Mouse (Mus musculus): ENCODE measurements around the gene Zfp12. TPM values are rescaled to one million over a fixed set of nuclear protein-coding genes. Genes with fewer than 3 reads are reported as not detected.

Zfp12 gene
- polyA plus RNA-seq, 1 experiment from 2014 or later: 16.4 TPM

- H3K9ac ChIP-seq (ENCODE audit: low read depth, low read length): peak within 1 kb of the TSS; percentile 72
- H3K27ac ChIP-seq (ENCODE audit: low read depth, low read length): no peak within 1 kb of the TSS
- peak within 1 kb of the TSS; percentile 59 for H3K4me3 ChIP-seq (ENCODE audit: low read length)
- peaks cover 36% of the 10 kb centered on the region for H3K27me3 ChIP-seq (replicated peaks; ENCODE audit: control insufficient read depth, insufficient read depth, low read length)
- ATAC-seq: peak; percentile 53
- WGBS: under 1% methylated on average over 31 of the region's 38 CpGs
- H3K4me2 ChIP-seq (ENCODE audit: low read length): peak within 1 kb of the TSS; percentile 96
- H3K9me3 ChIP-seq (ENCODE audit: control insufficient read depth, low read length): no peaks in the 10 kb centered on the region
- peaks cover 10% of the 10 kb centered on the region for H3K4me1 ChIP-seq (ENCODE audit: control insufficient read depth, insufficient read depth, low read depth, low read length)
- H3K36me3 ChIP-seq (ENCODE audit: control insufficient read depth, insufficient read depth, low read length): no peaks in the 10 kb centered on the region
Observed at GRCm38 (mm10) chr5:143293404-143293803, 58.4 kb downstream of the Zfp12 start, which contains the start of gene Zfp853. Gene Zfp853, minus strand, starts transcription at chr5:143293623.

- Histone ChIP-seq H3K4me3 (ENCODE audit: low read length) (no peak overlapping the region), H3K27ac (ENCODE audit: low read depth, low read length) (no peak overlapping the region), H3K9ac (ENCODE audit: low read depth, low read length) (no peak overlapping the region), H3K4me2 (ENCODE audit: low read length) (no peak overlapping the region), H3K9me3 (ENCODE audit: control insufficient read depth, low read length) (no peaks in the 10 kb centered on the region), H3K27me3 (replicated peaks; ENCODE audit: control insufficient read depth, insufficient read depth, low read length) (peaks cover 23% of the 10 kb centered on the region), H3K36me3 (ENCODE audit: control insufficient read depth, insufficient read depth, low read length) (peaks cover 4% of the 10 kb centered on the region), H3K4me1 (ENCODE audit: control insufficient read depth, insufficient read depth, low read depth, low read length) (peaks cover 10% of the 10 kb centered on the region; the same call in 1 of the 2 replicates)
- no peak for ATAC-seq
- WGBS: 82% methylated on average over 3 of the region's 3 CpGs
Observed at GRCm38 (mm10) chr5:143294862-143295261, 59.9 kb downstream of the Zfp12 start.

- Histone ChIP-seq H3K9me3 (ENCODE audit: control insufficient read depth, low read length) (no peaks in the 10 kb centered on the region), H3K9ac (ENCODE audit: low read depth, low read length) (no peak overlapping the region), H3K4me3 (ENCODE audit: low read length) (no peak overlapping the region), H3K27me3 (replicated peaks; ENCODE audit: control insufficient read depth, insufficient read depth, low read length) (peaks cover 20% of the 10 kb centered on the region), H3K4me2 (ENCODE audit: low read length) (no peak overlapping the region), H3K4me1 (ENCODE audit: control insufficient read depth, insufficient read depth, low read depth, low read length) (peaks cover 10% of the 10 kb centered on the region; the same call in 1 of the 2 replicates), H3K27ac (ENCODE audit: low read depth, low read length) (no peak overlapping the region), H3K36me3 (ENCODE audit: control insufficient read depth, insufficient read depth, low read length) (peaks cover 6% of the 10 kb centered on the region)
- no peak for ATAC-seq
- whole genome bisulfite sequencing: 63% methylated on average over 2 of the region's 2 CpGs
Observed at GRCm38 (mm10) chr5:143295330-143295729, 60.4 kb downstream of the Zfp12 start.

- 93% methylated on average over 9 of the region's 9 CpGs for WGBS
- peaks cover 15% of the 10 kb centered on the region for H3K36me3 ChIP-seq (ENCODE audit: control insufficient read depth, insufficient read depth, low read length)
- ATAC-seq: no peak
Observed at GRCm38 (mm10) chr5:143297986-143298385, 63.0 kb downstream of the Zfp12 start.

GRCm38 (mm10) chr5:143298391-143298790 lies 63.4 kb downstream of the Zfp12 start:
- no peak overlapping the region for H3K9ac ChIP-seq (ENCODE audit: low read depth, low read length)
- H3K9me3 ChIP-seq (ENCODE audit: control insufficient read depth, low read length): no peaks in the 10 kb centered on the region
- no peak overlapping the region for H3K4me3 ChIP-seq (ENCODE audit: low read length)
- WGBS: 94% methylated on average over 7 of the region's 7 CpGs
- peaks cover 15% of the 10 kb centered on the region for H3K36me3 ChIP-seq (ENCODE audit: control insufficient read depth, insufficient read depth, low read length)
- peaks cover 6% of the 10 kb centered on the region for H3K27me3 ChIP-seq (replicated peaks; ENCODE audit: control insufficient read depth, insufficient read depth, low read length)
- ATAC-seq: no peak
- H3K4me2 ChIP-seq (ENCODE audit: low read length): no peak overlapping the region
- no peak overlapping the region for H3K27ac ChIP-seq (ENCODE audit: low read depth, low read length)
- H3K4me1 ChIP-seq (ENCODE audit: control insufficient read depth, insufficient read depth, low read depth, low read length): peaks cover 5% of the 10 kb centered on the region; the same call in 1 of the 2 replicates

More at GRCm38 (mm10) chr5:143297986-143298385, 63.0 kb downstream of the Zfp12 start:
- no peak overlapping the region for H3K4me2 ChIP-seq (ENCODE audit: low read length)
- H3K27ac ChIP-seq (ENCODE audit: low read depth, low read length): no peak overlapping the region
- no peaks in the 10 kb centered on the region for H3K9me3 ChIP-seq (ENCODE audit: control insufficient read depth, low read length)
- H3K4me1 ChIP-seq (ENCODE audit: control insufficient read depth, insufficient read depth, low read depth, low read length): peaks cover 8% of the 10 kb centered on the region; the same call in 1 of the 2 replicates
- H3K27me3 ChIP-seq (replicated peaks; ENCODE audit: control insufficient read depth, insufficient read depth, low read length): peaks cover 6% of the 10 kb centered on the region
- no peak overlapping the region for H3K9ac ChIP-seq (ENCODE audit: low read depth, low read length)
- no peak overlapping the region for H3K4me3 ChIP-seq (ENCODE audit: low read length)

Other genes with a start within 250 kb of the Zfp12 start
- 27.2 and 31.0 TPM in 2 replicates for gene Rnf216, start 122.2 kb upstream of the Zfp12 start, polyA plus RNA-seq (2015; fragmentation: Nextera tagmentation; extraction: Ambion mirVana)
- gene Olfr718-ps1, start 87.6 kb upstream of the Zfp12 start, polyA plus RNA-seq (2015; fragmentation: Nextera tagmentation; extraction: Ambion mirVana): 0.02 TPM in 1 of 2 replicates, not detected in the other
- 9.6 and 11.4 TPM in 2 replicates for gene Rbak, start 54.4 kb upstream of the Zfp12 start, polyA plus RNA-seq (2015; fragmentation: Nextera tagmentation; extraction: Ambion mirVana)
- gene Spdye4b, start 54.1 kb upstream of the Zfp12 start, polyA plus RNA-seq (2015; fragmentation: Nextera tagmentation; extraction: Ambion mirVana): not detected in 2 replicates
- gene Spdye4a, start 8.3 kb upstream of the Zfp12 start, polyA plus RNA-seq (2015; fragmentation: Nextera tagmentation; extraction: Ambion mirVana): not detected in 2 replicates
- 3.3 and 7.2 TPM in 2 replicates for gene Zfp316, start 34.9 kb downstream of the Zfp12 start, polyA plus RNA-seq (2015; fragmentation: Nextera tagmentation; extraction: Ambion mirVana)
- 0.16 and 0.31 TPM in 2 replicates for gene Zfp853, start 58.5 kb downstream of the Zfp12 start, polyA plus RNA-seq (2015; fragmentation: Nextera tagmentation; extraction: Ambion mirVana)
- gene E130309D02Rik, start 80.2 kb downstream of the Zfp12 start, polyA plus RNA-seq (2015; fragmentation: Nextera tagmentation; extraction: Ambion mirVana): 24.9 and 28.2 TPM in 2 replicates
- 75.9 and 77.0 TPM in 2 replicates for gene Zdhhc4, start 94.1 kb downstream of the Zfp12 start, polyA plus RNA-seq (2015; fragmentation: Nextera tagmentation; extraction: Ambion mirVana)
- 0.42 and 0.51 TPM in 2 replicates for gene Grid2ip, start 122.2 kb downstream of the Zfp12 start, polyA plus RNA-seq (2015; fragmentation: Nextera tagmentation; extraction: Ambion mirVana)
- gene Kdelr2, start 168.7 kb downstream of the Zfp12 start, polyA plus RNA-seq (2015; fragmentation: Nextera tagmentation; extraction: Ambion mirVana): 123 and 138 TPM in 2 replicates
- gene Daglb, start 229.4 kb downstream of the Zfp12 start, polyA plus RNA-seq (2015; fragmentation: Nextera tagmentation; extraction: Ambion mirVana): 21.8 and 23.0 TPM in 2 replicates

Data from hindbrain, embryonic 16.5 days (tissue).